Mouse (Mus musculus) CH12.LX (cell line): ENCODE results near the gene Foxd3. TPM values are rescaled to one million over a fixed set of nuclear protein-coding genes. Genes with fewer than 3 reads are reported as not detected.
A peak's percentile ranks its signal among the peaks of the same experiment; 100 is the strongest.

ENCODE experiments used
- DNase-seq: peaks from one replicate; pipeline ENCODE4 v3.0.0-alpha.2; 2013; ENCODE audit errors: extremely low read depth
- H3K27ac ChIP-seq: 2 replicates; pipeline ENCODE4 v1.5.1; 2012; ENCODE audit warnings: low read depth, mild to moderate bottlenecking, control low read depth, moderate library complexity; ENCODE audit not compliant: insufficient read depth
- H3K27me3 ChIP-seq: replicated peaks from 2 replicates; pipeline ENCODE3; 2012; ENCODE audit warnings: inconsistent platforms
- H3K36me3 ChIP-seq, 2 experiments: replicated peaks in 1 of 2; 2 replicates each; pipeline versions ENCODE3 to v1.6.1; 2012; ENCODE audit warnings: inconsistent platforms in 1 of 2, low read length in 1 of 2, mild to moderate bottlenecking in 1 of 2, mixed read lengths in 1 of 2, moderate library complexity in 1 of 2; ENCODE audit not compliant: control insufficient read depth in 1 of 2, insufficient read depth in 1 of 2
- H3K4me1 ChIP-seq, 2 experiments: 2 replicates each; pipeline ENCODE4 v1.6.1; 2012; ENCODE audit warnings: inconsistent platforms in 1 of 2, moderate library complexity in 1 of 2; ENCODE audit not compliant: insufficient read depth in 2 of 2, control insufficient read depth in 1 of 2
- H3K4me2 ChIP-seq: 2 replicates; pipeline ENCODE4 v1.6.1; 2012; ENCODE audit warnings: low read depth, mild to moderate bottlenecking, control low read depth; ENCODE audit not compliant: poor library complexity, insufficient read depth, severe bottlenecking
- H3K4me3 ChIP-seq, 3 experiments: fragments of 150-350 bp in 1 of 3; sonication (generic) in 1 of 3; replicated peaks in 1 of 3; 2 replicates each; pipeline versions ENCODE3 to v1.5.1; 2011 to 2012; ENCODE audit warnings: low read depth in 2 of 3, low read length in 2 of 3, mild to moderate bottlenecking in 2 of 3, moderate library complexity in 2 of 3, control low read depth in 1 of 3, improper control_type of control experiment in 1 of 3, inconsistent platforms in 1 of 3, mixed read lengths in 1 of 3; ENCODE audit not compliant: poor library complexity in 1 of 3
- H3K79me2 ChIP-seq: replicated peaks from 2 replicates; pipeline ENCODE4 v1.6.1; 2012; ENCODE audit warnings: mild to moderate bottlenecking, moderate library complexity; ENCODE audit not compliant: control insufficient read depth, poor library complexity, insufficient read depth, severe bottlenecking; ENCODE audit errors: extremely low read depth
- H3K9ac ChIP-seq: 2 replicates; pipeline ENCODE4 v1.6.1; 2012; ENCODE audit warnings: low read depth, mild to moderate bottlenecking, control low read depth, moderate library complexity; ENCODE audit not compliant: insufficient read depth
- H3K9me3 ChIP-seq: replicated peaks from 2 replicates; pipeline ENCODE3; 2012; ENCODE audit warnings: low read length, inconsistent platforms, mixed read lengths
- CHD1 ChIP-seq: IDR thresholded peaks from 2 replicates; pipeline ENCODE4 v1.6.1; 2012; ENCODE audit warnings: low read depth, low read length, improper control_type of control experiment, inconsistent platforms
- CHD2 ChIP-seq: IDR thresholded peaks from 2 replicates; pipeline ENCODE4 v1.6.1; 2011; ENCODE audit warnings: low read length, improper control_type of control experiment
- CTCF ChIP-seq, 2 experiments: IDR thresholded peaks in 1 of 2; conservative IDR thresholded peaks in 1 of 2; 2 replicates each; pipeline ENCODE4 v1.5.1; 2011 to 2012; ENCODE audit warnings: low read depth in 2 of 2, low read length in 2 of 2, improper control_type of control experiment in 1 of 2, inconsistent platforms in 1 of 2, mild to moderate bottlenecking in 1 of 2, moderate library complexity in 1 of 2
- E2F4 ChIP-seq: IDR thresholded peaks from 2 replicates; pipeline ENCODE4 v1.6.1; 2011; ENCODE audit warnings: low read depth, low read length, improper control_type of control experiment; ENCODE audit not compliant: insufficient replicate concordance
- ELF1 ChIP-seq: IDR thresholded peaks from 2 replicates; pipeline ENCODE4 v1.6.1; 2014; ENCODE audit warnings: low read depth, mild to moderate bottlenecking, inconsistent platforms, low read length, improper control_type of control experiment
- EP300 ChIP-seq: IDR thresholded peaks from 2 replicates; pipeline ENCODE4 v1.6.1; 2011; ENCODE audit warnings: low read length, improper control_type of control experiment
- ETS1 ChIP-seq: conservative IDR thresholded peaks from 2 replicates; pipeline ENCODE4 v1.6.1; 2012; ENCODE audit warnings: low read depth, mild to moderate bottlenecking, inconsistent platforms, low read length, improper control_type of control experiment, moderate library complexity
- GABPA ChIP-seq: IDR thresholded peaks from 2 replicates; pipeline ENCODE4 v1.6.1; 2012; ENCODE audit warnings: low read depth, low read length, improper control_type of control experiment, inconsistent platforms; ENCODE audit not compliant: insufficient replicate concordance
- IRF4 ChIP-seq: IDR thresholded peaks from 2 replicates; pipeline ENCODE4 v1.6.1; 2014; ENCODE audit warnings: low read depth, mild to moderate bottlenecking, inconsistent platforms, low read length, improper control_type of control experiment
- JUN ChIP-seq: IDR thresholded peaks from 2 replicates; pipeline ENCODE4 v1.6.1; 2011; ENCODE audit warnings: low read depth, mild to moderate bottlenecking, low read length, improper control_type of control experiment, moderate library complexity; ENCODE audit not compliant: insufficient read depth
- JUND ChIP-seq: conservative IDR thresholded peaks from 2 replicates; pipeline ENCODE4 v1.6.1; 2011; ENCODE audit warnings: low read depth, low read length, improper control_type of control experiment
- MAFK ChIP-seq: IDR thresholded peaks from 2 replicates; pipeline ENCODE4 v1.6.1; 2011; ENCODE audit warnings: low read length, improper control_type of control experiment; ENCODE audit not compliant: insufficient replicate concordance
- MAZ ChIP-seq: IDR thresholded peaks from 2 replicates; pipeline ENCODE4 v1.6.1; 2012; ENCODE audit warnings: low read depth, mild to moderate bottlenecking, inconsistent platforms, low read length, improper control_type of control experiment, moderate library complexity
- MXI1 ChIP-seq: IDR thresholded peaks from 2 replicates; pipeline ENCODE4 v1.6.1; 2011; ENCODE audit warnings: mild to moderate bottlenecking, low read depth, low read length, improper control_type of control experiment
- NELFE ChIP-seq: IDR thresholded peaks from 2 replicates; pipeline ENCODE4 v1.6.1; 2011; ENCODE audit warnings: low read depth, low read length, improper control_type of control experiment
- PAX5 ChIP-seq: IDR thresholded peaks from 2 replicates; pipeline ENCODE4 v1.6.1; 2012; ENCODE audit warnings: low read length, inconsistent platforms, mixed read lengths
- POLR2A ChIP-seq: IDR thresholded peaks from 2 replicates; pipeline ENCODE4 v1.6.1; 2011; ENCODE audit warnings: low read depth, mild to moderate bottlenecking, improper control_type of control experiment, low read length
- POLR2AphosphoS2 ChIP-seq: IDR thresholded peaks from 2 replicates; pipeline ENCODE4 v1.6.1; 2011; ENCODE audit warnings: low read depth, low read length, improper control_type of control experiment
- RAD21 ChIP-seq: IDR thresholded peaks from 2 replicates; pipeline ENCODE4 v1.6.1; 2011; ENCODE audit warnings: low read depth, mild to moderate bottlenecking, low read length, improper control_type of control experiment, moderate library complexity
- RCOR1 ChIP-seq: conservative IDR thresholded peaks from 2 replicates; pipeline ENCODE4 v1.6.1; 2012; ENCODE audit warnings: low read depth, mild to moderate bottlenecking, inconsistent platforms, low read length, improper control_type of control experiment
- SIN3A ChIP-seq: IDR thresholded peaks from 2 replicates; pipeline ENCODE4 v1.6.1; 2012; ENCODE audit warnings: low read length, improper control_type of control experiment, inconsistent platforms
- TBP ChIP-seq: conservative IDR thresholded peaks from 2 replicates; pipeline ENCODE4 v1.6.1; 2011; ENCODE audit warnings: low read depth, low read length, improper control_type of control experiment
- TCF12 ChIP-seq: IDR thresholded peaks from 2 replicates; pipeline ENCODE4 v1.6.1; 2014; ENCODE audit warnings: low read depth, mild to moderate bottlenecking, inconsistent platforms, low read length, improper control_type of control experiment
- UBTF ChIP-seq: IDR thresholded peaks from 2 replicates; pipeline ENCODE4 v1.6.1; 2012; ENCODE audit warnings: low read depth, mild to moderate bottlenecking, inconsistent platforms, low read length, improper control_type of control experiment, moderate library complexity
- USF1 ChIP-seq: IDR thresholded peaks from 2 replicates; pipeline ENCODE4 v1.6.1; 2014; ENCODE audit warnings: low read depth, mild to moderate bottlenecking, inconsistent platforms, low read length, improper control_type of control experiment
- USF2 ChIP-seq: conservative IDR thresholded peaks from 2 replicates; pipeline ENCODE4 v1.6.1; 2011; ENCODE audit warnings: low read depth, low read length, improper control_type of control experiment
- ZC3H11A ChIP-seq: IDR thresholded peaks from 2 replicates; pipeline ENCODE4 v1.6.1; 2012; ENCODE audit warnings: low read depth, mild to moderate bottlenecking, inconsistent platforms, low read length, improper control_type of control experiment
- ZKSCAN1 ChIP-seq: IDR thresholded peaks from 2 replicates; pipeline ENCODE4 v1.6.1; 2012; ENCODE audit warnings: low read depth, inconsistent platforms, low read length, improper control_type of control experiment, borderline replicate concordance
- dilution Hi-C: fragments of 300-500 bp; cut with MboI; formaldehyde crosslinking; loops from 2 replicates; pipeline ENCODE4 v1.14.3; 2020; ENCODE audit warnings: low sequenced_read_pairs; ENCODE audit not compliant: extremely low pct_unique_long_range_greater_than_20kb, extremely low pct_ligation_motif_present
- in situ Hi-C: fragments of 300-500 bp; cut with MboI; formaldehyde crosslinking; loops from 3 replicates; pipeline ENCODE4 v1.14.3; 2019; ENCODE audit warnings: low sequenced_read_pairs, low pct_ligation_motif_present, low pct_unique_long_range_greater_than_20kb, mixed read lengths
- polyA plus RNA-seq: library from polyadenylated mRNA; unstranded; fragments of >175 nt; gene quantifications from 2 replicates; pipeline ENCODE4 v1.2.1, GENCODE M21; 2012; ENCODE audit warnings: low read depth; ENCODE audit not compliant: insufficient read length
- total RNA-seq, 2 experiments: library from RNA; depleted of rRNA; stranded (reverse); fragments of 300-350 nt in 1 of 2; fragments of >200 nt in 1 of 2; gene quantifications; 2 replicates each; pipeline ENCODE4 v1.2.3; 2012 to 2014

The Foxd3 gene
- total and polyA plus RNA-seq, 3 experiments: not detected

DNA sequence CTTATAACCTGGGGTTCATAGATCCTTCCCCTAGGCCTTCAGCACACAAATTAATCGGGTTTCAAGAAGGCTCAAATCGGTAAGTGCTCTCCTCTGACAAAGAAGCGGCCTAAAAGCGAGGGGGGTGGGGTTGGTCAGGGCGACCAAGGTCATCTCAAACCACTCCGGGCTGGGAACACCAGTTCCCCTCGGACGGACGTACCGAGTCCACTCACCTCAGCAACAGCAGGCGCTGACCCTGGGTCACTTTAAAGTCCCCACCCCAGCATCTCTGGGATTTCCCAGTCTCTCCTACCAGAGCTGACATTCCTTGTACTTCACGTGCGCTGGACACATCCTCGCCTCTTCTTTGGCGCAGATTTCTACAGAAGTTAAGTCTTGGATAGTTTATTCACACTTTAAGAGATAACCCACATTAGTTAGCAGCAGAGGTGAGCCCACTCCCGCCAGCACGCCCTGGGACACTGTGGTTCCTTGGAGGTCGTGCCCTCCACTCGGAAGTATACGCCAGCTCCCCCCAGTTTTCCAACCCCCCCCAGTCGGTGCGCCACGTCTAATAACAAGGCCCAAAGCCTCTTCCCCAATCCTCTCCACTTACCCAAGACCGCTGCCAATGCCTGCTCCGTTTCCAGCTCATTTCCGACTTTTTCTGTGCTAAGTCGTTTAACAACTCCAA is 1.3 kb upstream of the Foxd3 start:
- no peaks in the 10 kb centered on the region for H3K36me3 ChIP-seq
- H3K79me2 ChIP-seq: no peaks in the 10 kb centered on the region
- no peaks in the 10 kb centered on the region for H3K27me3 ChIP-seq
- dilution Hi-C loops: no loop called here
- H3K9me3 ChIP-seq: peaks cover 73% of the 10 kb centered on the region
- no peak for TF ChIP-seq CTCF (conservative IDR thresholded peaks at IDR 0.05 in 1 of 2, IDR thresholded peaks at IDR 0.05 in 1 of 2; ENCODE audit: low read depth in 2 of 2, low read length in 2 of 2)
- TF ChIP-seq PAX5: no peak
- no peak for TF ChIP-seq EP300
- no peak for TF ChIP-seq GABPA
- TF ChIP-seq UBTF: no peak
- no peak for TF ChIP-seq POLR2A
- no peak for TF ChIP-seq ZKSCAN1
- no peak for TF ChIP-seq ETS1
- TF ChIP-seq TBP: no peak
- TF ChIP-seq MXI1: no peak
- no peak for TF ChIP-seq NELFE
- TF ChIP-seq USF2: no peak
- TF ChIP-seq E2F4: no peak
- no peak for TF ChIP-seq CHD1
- no peak for TF ChIP-seq JUND
- no peak for TF ChIP-seq USF1
- no peak for TF ChIP-seq IRF4
- TF ChIP-seq JUN: no peak
- TF ChIP-seq, all 38 proteins: peak for 0
- Histone ChIP-seq H3K4me3 (no peak overlapping the region), H3K9ac (no peak overlapping the region), H3K27ac (no peak overlapping the region), H3K4me2 (no peak overlapping the region), H3K4me1 (no peaks in the 10 kb centered on the region)
- in situ Hi-C loops: no loop called here
- DNase-seq: no peak

DNA sequence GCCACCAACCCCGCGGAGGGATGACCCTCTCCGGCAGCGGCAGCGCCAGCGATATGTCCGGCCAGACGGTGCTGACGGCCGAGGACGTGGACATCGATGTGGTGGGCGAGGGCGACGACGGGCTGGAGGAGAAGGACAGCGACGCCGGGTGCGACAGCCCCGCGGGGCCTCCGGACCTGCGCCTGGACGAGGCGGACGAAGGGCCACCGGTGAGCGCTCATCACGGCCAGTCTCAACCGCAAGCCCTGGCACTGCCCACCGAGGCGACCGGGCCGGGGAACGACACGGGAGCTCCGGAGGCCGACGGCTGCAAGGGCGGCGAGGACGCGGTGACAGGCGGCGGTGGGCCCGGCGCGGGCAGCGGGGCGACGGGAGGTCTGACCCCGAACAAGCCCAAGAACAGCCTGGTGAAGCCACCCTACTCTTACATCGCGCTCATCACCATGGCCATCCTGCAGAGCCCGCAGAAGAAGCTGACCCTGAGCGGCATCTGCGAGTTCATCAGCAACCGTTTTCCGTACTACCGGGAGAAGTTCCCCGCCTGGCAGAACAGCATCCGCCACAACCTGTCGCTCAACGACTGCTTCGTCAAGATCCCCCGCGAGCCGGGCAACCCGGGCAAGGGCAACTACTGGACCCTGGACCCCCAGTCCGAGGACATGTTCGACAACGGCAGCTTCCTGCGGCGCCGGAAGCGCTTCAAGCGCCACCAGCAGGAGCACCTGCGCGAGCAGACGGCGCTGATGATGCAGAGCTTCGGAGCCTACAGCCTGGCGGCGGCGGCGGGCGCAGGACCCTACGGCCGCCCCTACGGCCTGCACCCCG is 718 bp downstream of the Foxd3 start:
- Histone ChIP-seq H3K9ac (no peak overlapping the region), H3K4me3 (peak overlapping the region in 1 of 3 experiments; percentile 7)

More for the DNA sequence above, 718 bp downstream of the Foxd3 start:
- in situ Hi-C loops: no loop called here
- H3K79me2 ChIP-seq: no peaks in the 10 kb centered on the region
- peaks cover 64% of the 10 kb centered on the region for H3K9me3 ChIP-seq
- H3K4me2 ChIP-seq: no peak overlapping the region
- no peaks in the 10 kb centered on the region for H3K36me3 ChIP-seq
- no peaks in the 10 kb centered on the region for H3K4me1 ChIP-seq
- H3K27me3 ChIP-seq: no peaks in the 10 kb centered on the region
- DNase-seq: no peak
- TF ChIP-seq ELF1 (no peak), POLR2AphosphoS2 (no peak), ETS1 (no peak), RAD21 (no peak), USF2 (no peak), ZC3H11A (no peak), MAZ (no peak), CTCF (conservative IDR thresholded peaks at IDR 0.05 in 1 of 2, IDR thresholded peaks at IDR 0.05 in 1 of 2; ENCODE audit: low read depth in 2 of 2, low read length in 2 of 2) (no peak), CHD1 (no peak), GABPA (no peak), SIN3A (no peak), MAFK (no peak), RCOR1 (no peak), TCF12 (no peak), CHD2 (no peak), USF1 (no peak)
- dilution Hi-C loops: no loop called here
- H3K27ac ChIP-seq: no peak overlapping the region
